8 mouse cellular contexts compared by ENCODE assay signal in genomic region chr5:96881118-96881517, GRCm38 (mm10).
A peak's percentile ranks its signal among the peaks of the same experiment; 100 is the strongest.
DNase-seq lines count a peak whose midpoint lies in the region; ATAC-seq and TF ChIP-seq lines count a peak whose summit lies in the region.

No protein-coding gene starts in this region.

- DNase-seq in intestine, embryonic 14.5 days (ENCODE audit: low spot score) = no peak
- DNase-seq in 3134 (ENCODE audit: extremely low read depth, insufficient read length, low spot score) = peak; percentile 31
- DNase-seq in adrenal gland, postnatal 36 days = peak; percentile 61 to 84
- DNase-seq in frontal cortex, postnatal 36 days (ENCODE audit: low spot score in 2 of 2) = no peak
- no peak for DNase-seq in right cerebral cortex, postnatal 4 days
- DNase-seq in c-Kit-positive CD71-positive TER-119-positive erythroid progenitor cells, embryonic 14.5 days (ENCODE audit: low spot score) = no peak

- no peaks in the 10 kb centered on the region for H3K4me1 ChIP-seq in intestine, embryonic 14.5 days (replicated peaks; ENCODE audit: control insufficient read depth, insufficient read depth, low read length)
- no peaks in the 10 kb centered on the region for H3K4me1 ChIP-seq in intestine, postnatal 0 days (replicated peaks; ENCODE audit: control insufficient read depth, insufficient read depth, low read length)
- H3K4me1 ChIP-seq in liver, embryonic 12.5 days = peaks cover 54% of the 10 kb centered on the region

- no peaks in the 10 kb centered on the region for H3K27me3 ChIP-seq in intestine, embryonic 14.5 days (replicated peaks; ENCODE audit: control insufficient read depth, insufficient read depth, low read length)
- H3K27me3 ChIP-seq in intestine, postnatal 0 days (replicated peaks; ENCODE audit: control insufficient read depth, insufficient read depth, low read length) = no peaks in the 10 kb centered on the region
- H3K27me3 ChIP-seq in liver, embryonic 12.5 days (replicated peaks) = no peaks in the 10 kb centered on the region

- no peaks in the 10 kb centered on the region for H3K36me3 ChIP-seq in intestine, embryonic 14.5 days (ENCODE audit: control insufficient read depth, insufficient read depth, low read length)
- H3K36me3 ChIP-seq in intestine, postnatal 0 days (ENCODE audit: control insufficient read depth, insufficient read depth) = no peaks in the 10 kb centered on the region
- no peaks in the 10 kb centered on the region for H3K36me3 ChIP-seq in liver, embryonic 12.5 days

- no peak overlapping the region for H3K27ac ChIP-seq in intestine, embryonic 14.5 days (ENCODE audit: low read depth)
- no peak overlapping the region for H3K27ac ChIP-seq in intestine, postnatal 0 days (ENCODE audit: low read depth, low read length)
- no peak overlapping the region for H3K27ac ChIP-seq in liver, embryonic 12.5 days

- no peak overlapping the region for H3K9ac ChIP-seq in intestine, embryonic 14.5 days (ENCODE audit: low read length)
- no peak overlapping the region for H3K9ac ChIP-seq in intestine, postnatal 0 days (ENCODE audit: low read depth, low read length)
- no peak overlapping the region for H3K9ac ChIP-seq in liver, embryonic 12.5 days

- 0 out of 2 replicates have a peak, but pooled peaks have one; percentile 75 for ATAC-seq in intestine, embryonic 14.5 days (replicated peaks; ENCODE audit: low FRiP score, low TSS enrichment, low read depth)
- no peak for ATAC-seq in intestine, postnatal 0 days
- ATAC-seq in liver, embryonic 12.5 days = peak; percentile 60; the same call in 1 of the 2 replicates

- no peak overlapping the region for H3K4me2 ChIP-seq in intestine, embryonic 14.5 days (ENCODE audit: low read length)
- H3K4me2 ChIP-seq in intestine, postnatal 0 days (replicated peaks; ENCODE audit: low read depth) = no peak overlapping the region
- no peak overlapping the region for H3K4me2 ChIP-seq in liver, embryonic 12.5 days

- no peak for TF ChIP-seq CTCF in intestine, postnatal 0 days (IDR thresholded peaks at IDR 0.05; ENCODE audit: low read depth)

- H3K4me3 ChIP-seq in intestine, embryonic 14.5 days (ENCODE audit: low read depth, low read length) = no peak overlapping the region
- no peak overlapping the region for H3K4me3 ChIP-seq in intestine, postnatal 0 days (ENCODE audit: low read depth, low read length)
- H3K4me3 ChIP-seq in liver, embryonic 12.5 days = no peak overlapping the region

- peaks cover 3% of the 10 kb centered on the region; the same call in 1 of the 2 replicates for H3K9me3 ChIP-seq in intestine, embryonic 14.5 days (ENCODE audit: control insufficient read depth, low read length)
- 0 out of 2 replicates have a peak, but pooled peaks cover 5% of the 10 kb centered on the region for H3K9me3 ChIP-seq in intestine, postnatal 0 days (ENCODE audit: control insufficient read depth)
- H3K9me3 ChIP-seq in liver, embryonic 12.5 days (replicated peaks) = peaks cover 4% of the 10 kb centered on the region

- WGBS in intestine, embryonic 14.5 days = 62% methylated on average over 3 of the region's 3 CpGs
- 63% methylated on average over 3 of the region's 3 CpGs for WGBS in intestine, postnatal 0 days
- WGBS in liver, embryonic 12.5 days (ENCODE audit: insufficient replicate concordance) = 66% methylated on average over 3 of the region's 3 CpGs

Comparison
In these comparisons a context has a peak if more than half of its experiments do, and no peak if none do; other contexts are left out.
1. DNase-seq: peak in 3134 (single experiment) and adrenal gland, postnatal 36 days (2 of 2); none in intestine, embryonic 14.5 days (single experiment), frontal cortex, postnatal 36 days (0 of 2), right cerebral cortex, postnatal 4 days (single experiment) and c-Kit-positive CD71-positive TER-119-positive erythroid progenitor cells, embryonic 14.5 days (single experiment).